In genomic region chr12:31949193-31949741, GRCm38 (mm10) we compare ENCODE assay signal across 8 mouse cellular contexts. TPM values are rescaled to one million over a fixed set of nuclear protein-coding genes. Genes with fewer than 3 reads are reported as not detected.
DNase-seq lines count a peak whose midpoint lies in the region; ATAC-seq and TF ChIP-seq lines count a peak whose summit lies in the region.

No protein-coding gene starts in this region.

- H3K27me3 ChIP-seq in C2C12 (ENCODE audit: control insufficient read depth, insufficient read depth, insufficient read length) (no peaks in the 10 kb centered on the region), myocyte (ENCODE audit: control insufficient read depth, insufficient read depth, insufficient read length) (no peaks in the 10 kb centered on the region)
- no peaks in the 10 kb centered on the region for H3K27me3 ChIP-seq in erythroblast, embryonic 14.5 days (ENCODE audit: control insufficient read depth)
- H3K27me3 ChIP-seq in heart, embryonic 11.5 days (ENCODE audit: control insufficient read depth, insufficient read depth, low read length), result no peaks in the 10 kb centered on the region
- no peaks in the 10 kb centered on the region for H3K27me3 ChIP-seq in kidney, embryonic 16.5 days (ENCODE audit: insufficient read depth, low read length)
- H3K27me3 ChIP-seq in liver, adult 2 months (ENCODE audit: control insufficient read depth, insufficient read depth, low read length), result no peaks in the 10 kb centered on the region
- H3K27me3 ChIP-seq in splenic B cell, adult 2 months (ENCODE audit: control insufficient read depth, insufficient read depth, low read length, poor library complexity, severe bottlenecking), result no peaks in the 10 kb centered on the region

- H3K4me1 ChIP-seq in erythroblast, embryonic 14.5 days (ENCODE audit: control insufficient read depth), result peaks cover 46% of the 10 kb centered on the region
- peaks cover 4% of the 10 kb centered on the region; the same call in 1 of the 2 replicates for H3K4me1 ChIP-seq in heart, embryonic 11.5 days (ENCODE audit: control insufficient read depth, insufficient read depth, low read length)
- H3K4me1 ChIP-seq in kidney, embryonic 16.5 days (ENCODE audit: insufficient read depth, low read length), result peaks cover 5% of the 10 kb centered on the region; the same call in 1 of the 2 replicates
- peaks cover 8% of the 10 kb centered on the region for H3K4me1 ChIP-seq in liver, adult 2 months (ENCODE audit: control insufficient read depth, insufficient read depth, low read length)

- H3K79me3 ChIP-seq in C2C12 (ENCODE audit: low read depth), result peaks cover 11% of the 10 kb centered on the region

- no peaks in the 10 kb centered on the region for H3K9me3 ChIP-seq in erythroblast, embryonic 14.5 days (ENCODE audit: control insufficient read depth, low read length)
- H3K9me3 ChIP-seq in heart, embryonic 11.5 days (replicated peaks; ENCODE audit: control insufficient read depth, low read length), result no peaks in the 10 kb centered on the region
- H3K9me3 ChIP-seq in kidney, embryonic 16.5 days (ENCODE audit: low read length), result no peaks in the 10 kb centered on the region

- peak; percentile 98 for DNase-seq in brain, embryonic 14.5 days (ENCODE audit: low read depth)
- peak; percentile 87 for DNase-seq in liver, adult 2 months (ENCODE audit: extremely low read depth, low read depth, low spot score)
- DNase-seq in splenic B cell, adult 2 months (ENCODE audit: low read depth, low spot score), result peak; percentile 91

- under 1% methylated on average over 58 of the region's 58 CpGs for WGBS in heart, embryonic 11.5 days (ENCODE audit: insufficient replicate concordance)
- under 1% methylated on average over 58 of the region's 58 CpGs for WGBS in kidney, embryonic 16.5 days
- WGBS in liver, adult 2 months, result under 1% methylated on average over 46 of the region's 58 CpGs

- H3K36me3 ChIP-seq in C2C12 (ENCODE audit: control insufficient read depth, insufficient read depth) (no peaks in the 10 kb centered on the region), myocyte (ENCODE audit: control insufficient read depth, insufficient read depth) (no peaks in the 10 kb centered on the region)
- H3K36me3 ChIP-seq in erythroblast, embryonic 14.5 days (ENCODE audit: control insufficient read depth), result peaks cover 10% of the 10 kb centered on the region
- no peaks in the 10 kb centered on the region for H3K36me3 ChIP-seq in heart, embryonic 11.5 days (ENCODE audit: control insufficient read depth, insufficient read depth, low read length)
- H3K36me3 ChIP-seq in kidney, embryonic 16.5 days (ENCODE audit: insufficient read depth, low read length), result no peaks in the 10 kb centered on the region
- no peaks in the 10 kb centered on the region for H3K36me3 ChIP-seq in liver, adult 2 months (ENCODE audit: control insufficient read depth, insufficient read depth, low read length)
- H3K36me3 ChIP-seq in splenic B cell, adult 2 months (ENCODE audit: control insufficient read depth, insufficient read depth, low read length, poor library complexity, severe bottlenecking), result no peaks in the 10 kb centered on the region

- H3K4me2 ChIP-seq in heart, embryonic 11.5 days, result peak overlapping the region; percentile 68
- peak overlapping the region; percentile 64 for H3K4me2 ChIP-seq in kidney, embryonic 16.5 days (replicated peaks; ENCODE audit: low read depth, low read length)
- H3K4me2 ChIP-seq in myocyte (ENCODE audit: low read depth), result peak overlapping the region; percentile 78

- no peak for TF ChIP-seq CTCF in C2C12 (IDR thresholded peaks at IDR 0.05; ENCODE audit: control insufficient read depth, insufficient read depth, insufficient read length)
- peak; percentile 14; the same call in 1 of the 2 replicates for TF ChIP-seq CTCF in brain, embryonic 14.5 days (IDR thresholded peaks at IDR 0.05; ENCODE audit: borderline replicate concordance, extremely low read depth, insufficient read depth, insufficient read length)
- TF ChIP-seq CTCF in liver, adult 2 months (IDR thresholded peaks at IDR 0.05; ENCODE audit: low read depth, low read length), result no peak

- H3K27ac ChIP-seq in heart, embryonic 11.5 days (ENCODE audit: low read depth, low read length), result peak overlapping the region; percentile 99
- H3K27ac ChIP-seq in kidney, embryonic 16.5 days (ENCODE audit: low read length), result peak overlapping the region; percentile 98
- peak overlapping the region; percentile 96 for H3K27ac ChIP-seq in liver, adult 2 months (replicated peaks; ENCODE audit: insufficient read depth, low read depth, low read length)

- H3K9ac ChIP-seq in heart, embryonic 11.5 days (ENCODE audit: low read depth, low read length), result peak overlapping the region; percentile 96
- peak overlapping the region; percentile 92 for H3K9ac ChIP-seq in kidney, embryonic 16.5 days (replicated peaks; ENCODE audit: low read length)
- peak overlapping the region; percentile 99 for H3K9ac ChIP-seq in liver, adult 2 months (ENCODE audit: low read depth, low read length)

- TF ChIP-seq POLR2A in brain, embryonic 14.5 days (IDR thresholded peaks at IDR 0.05; ENCODE audit: borderline replicate concordance, extremely low read depth, insufficient read depth, insufficient read length, poor library complexity, severe bottlenecking), result peak; percentile 58
- TF ChIP-seq POLR2A in liver, adult 2 months (IDR thresholded peaks at IDR 0.05; ENCODE audit: extremely low read depth, insufficient read depth, low read length), result 0 out of 2 replicates have a peak, but pooled peaks have one; percentile 39
- peak; percentile 45 for TF ChIP-seq POLR2A in myocyte (IDR thresholded peaks at IDR 0.05; ENCODE audit: insufficient read length, low read depth)

- H3ac ChIP-seq in C2C12 (ENCODE audit: control insufficient read depth, insufficient read length, low read depth), result peak overlapping the region; percentile 92
- H3ac ChIP-seq in myocyte (ENCODE audit: control insufficient read depth, insufficient read length), result peak overlapping the region; percentile 97

- peak; percentile 81 for ATAC-seq in heart, embryonic 11.5 days (replicated peaks; ENCODE audit: insufficient number of reproducible peaks, low FRiP score, low TSS enrichment)
- peak; percentile 84 for ATAC-seq in kidney, embryonic 16.5 days (ENCODE audit: low FRiP score, low TSS enrichment)

- peaks cover 30% of the 10 kb centered on the region for H3K79me2 ChIP-seq in C2C12 (ENCODE audit: control insufficient read depth, insufficient read depth)
- H3K79me2 ChIP-seq in liver, adult 2 months (ENCODE audit: control insufficient read depth, insufficient read depth, low read length), result peaks cover 9% of the 10 kb centered on the region; the same call in 1 of the 2 replicates
- peaks cover 46% of the 10 kb centered on the region for H3K79me2 ChIP-seq in myocyte (ENCODE audit: control insufficient read depth, insufficient read depth)

- peak overlapping the region; percentile 89 for H3K4me3 ChIP-seq in C2C12 (ENCODE audit: insufficient read depth, poor library complexity, severe bottlenecking)
- peak overlapping the region; percentile 92 for H3K4me3 ChIP-seq in erythroblast, embryonic 14.5 days (replicated peaks)
- peak overlapping the region; percentile 92 for H3K4me3 ChIP-seq in heart, embryonic 11.5 days (ENCODE audit: low read depth, low read length)
- H3K4me3 ChIP-seq in kidney, embryonic 16.5 days (ENCODE audit: low read length), result peak overlapping the region; percentile 90
- peak overlapping the region; percentile 95 for H3K4me3 ChIP-seq in liver, adult 2 months (ENCODE audit: insufficient read depth, low read depth, low read length)
- peak overlapping the region; percentile 51 for H3K4me3 ChIP-seq in myocyte

TF ChIP-seq in C2C12, 6 proteins besides CTCF, POLR2A, EP300 and RAD21:
- TF ChIP-seq CEBPB (IDR thresholded peaks at IDR 0.05; ENCODE audit: low read depth) (peak; percentile 52), MYOD1 (IDR thresholded peaks at IDR 0.05; ENCODE audit: control insufficient read depth, insufficient read length, low read depth) (no peak), USF1 (IDR thresholded peaks at IDR 0.05; ENCODE audit: low read depth) (peak; percentile 89), FOSL1 (IDR thresholded peaks at IDR 0.05; ENCODE audit: insufficient read depth, low read length, poor library complexity, severe bottlenecking) (no peak), MAX (IDR thresholded peaks at IDR 0.05) (no peak), MYOG (IDR thresholded peaks at IDR 0.05; ENCODE audit: control insufficient read depth, extremely low read depth, insufficient read length) (no peak)

TF ChIP-seq in myocyte, 11 proteins besides CTCF, POLR2A, EP300 and RAD21:
- TF ChIP-seq MYOD1 (IDR thresholded peaks at IDR 0.05; ENCODE audit: control insufficient read depth in 1 of 3, insufficient read length in 2 of 3, low read depth in 2 of 3) (peak in 1 of 3 experiments; percentile 27), CEBPB (IDR thresholded peaks at IDR 0.05; ENCODE audit: insufficient read depth, poor library complexity, severe bottlenecking) (0 out of 2 replicates have a peak, but pooled peaks have one; percentile 41), MAX (IDR thresholded peaks at IDR 0.05; ENCODE audit: low read depth) (no peak), USF1 (IDR thresholded peaks at IDR 0.05; ENCODE audit: low read depth) (peak; percentile 91), SRF (IDR thresholded peaks at IDR 0.05; ENCODE audit: control insufficient read depth, insufficient read length, low read depth) (no peak), TCF3 (IDR thresholded peaks at IDR 0.05; ENCODE audit: insufficient read length, low read depth) (no peak), E2F4 (IDR thresholded peaks at IDR 0.05; ENCODE audit: insufficient read depth) (no peak), POLR2AphosphoS2 (IDR thresholded peaks at IDR 0.05; ENCODE audit: insufficient read length, low read depth) (peak; percentile 54), MYOG (IDR thresholded peaks at IDR 0.05; ENCODE audit: control insufficient read depth in 1 of 3, insufficient read depth in 1 of 3, insufficient read length in 2 of 3, low read depth in 2 of 3) (no peak), REST (IDR thresholded peaks at IDR 0.05; ENCODE audit: insufficient read depth, insufficient read length) (no peak), TCF12 (IDR thresholded peaks at IDR 0.05; ENCODE audit: insufficient read depth, poor library complexity, severe bottlenecking) (no peak)

RNA-seq across cellular contexts. Expression of gene Hbp1, which starts 1.1 kb away (rescaled TPM):
- polyA plus RNA-seq in C2C12 (2012; fragmentation: generic; extraction: Trizol), result 9.6 TPM
- polyA plus RNA-seq in brain, embryonic 14.5 days (2012; rRNA removed), result 54.3 and 85.8 TPM in 2 replicates
- polyA plus RNA-seq in erythroblast, embryonic 14.5 days (2012), result 0.48 and 0.57 TPM in 2 replicates
- polyA plus RNA-seq in heart, embryonic 11.5 days (2014; fragmentation: Nextera tagmentation; extraction: Ambion mirVana), result 85.3 and 95.1 TPM in 2 replicates
- polyA plus RNA-seq in kidney, embryonic 16.5 days (2015; fragmentation: Nextera tagmentation; extraction: Ambion mirVana), result 127 and 132 TPM in 2 replicates
- total RNA-seq in liver, adult 2 months (2014; rRNA removed), result 106 and 117 TPM in 2 replicates
- polyA plus RNA-seq in liver, adult 2 months (2012; rRNA removed), result 52.9 and 57.3 TPM in 2 replicates
- polyA plus RNA-seq in myocyte (2012; fragmentation: generic; extraction: Trizol), result 37.0 TPM

Comparison
In these comparisons a context has a peak if more than half of its experiments do, and no peak if none do; other contexts are left out.
1. Peak in every context shown above with its lines: DNase-seq, ATAC-seq, H3K4me3 ChIP-seq and H3K27ac ChIP-seq.